Mouse (Mus musculus) G1E (cell line): ENCODE results near the gene Pepd. TPM values are rescaled to one million over a fixed set of nuclear protein-coding genes. Genes with fewer than 3 reads are reported as not detected.

ENCODE experiments used
- ATAC-seq: 2 replicates; pipeline ENCODE4 v1.8.0; 2016; ENCODE audit warnings: mild to moderate bottlenecking; ENCODE audit not compliant: insufficient number of reproducible peaks, poor library complexity, low FRiP score, severe bottlenecking; ENCODE audit errors: extremely low read depth
- DNase-seq: peaks from one replicate; pipeline ENCODE4 v3.0.0; 2012; ENCODE audit warnings: low spot score
- H3K27me3 ChIP-seq: 2 replicates; pipeline ENCODE4 v1.6.1; 2012; ENCODE audit warnings: mild to moderate bottlenecking, low read length, inconsistent platforms; ENCODE audit not compliant: insufficient read depth
- H3K36me3 ChIP-seq: replicated peaks from 2 replicates; pipeline ENCODE3; 2012; ENCODE audit warnings: mild to moderate bottlenecking, inconsistent platforms
- H3K4me1 ChIP-seq: 2 replicates; pipeline ENCODE4 v1.6.1; 2012; ENCODE audit warnings: low read depth, low read length, inconsistent platforms, mixed read lengths; ENCODE audit not compliant: insufficient read depth
- H3K4me3 ChIP-seq: 2 replicates; pipeline ENCODE4 v1.5.1; 2012; ENCODE audit warnings: low read depth, mild to moderate bottlenecking, inconsistent platforms, low read length, moderate library complexity, mixed read lengths
- H3K9me3 ChIP-seq: replicated peaks from 2 replicates; pipeline ENCODE4 v1.6.1; 2012; ENCODE audit warnings: inconsistent platforms
- CTCF ChIP-seq: IDR thresholded peaks from 2 replicates; pipeline ENCODE4 v1.5.1; 2012; ENCODE audit warnings: low read depth, low read length, inconsistent platforms, mixed read lengths
- GATA1 ChIP-seq: IDR thresholded peaks from 2 replicates; pipeline ENCODE4 v1.6.1; 2012; ENCODE audit warnings: borderline replicate concordance, low read length, inconsistent platforms, mixed read lengths
- GATA2 ChIP-seq: IDR thresholded peaks from 2 replicates; pipeline ENCODE4 v1.6.1; 2012; ENCODE audit warnings: low read depth, low read length, inconsistent platforms, borderline replicate concordance
- POLR2AphosphoS5 ChIP-seq: IDR thresholded peaks from 2 replicates; pipeline ENCODE4 v1.6.1; 2012; ENCODE audit warnings: low read depth, low read length, inconsistent platforms; ENCODE audit not compliant: insufficient replicate concordance
- TAL1 ChIP-seq: conservative IDR thresholded peaks from 2 replicates; pipeline ENCODE4 v1.6.1; 2012; ENCODE audit warnings: low read depth, low read length, inconsistent platforms, mixed read lengths
- polyA plus RNA-seq: library from polyadenylated mRNA; stranded (reverse); fragments of >175 nt; gene quantifications from 2 replicates; pipeline ENCODE4 v1.2.3, GENCODE M21; 2012
- total RNA-seq, 2 experiments: library from RNA; stranded (forward) in 1 of 2; stranded (reverse) in 1 of 2; fragments of 200-1000 nt in 1 of 2; fragments of >200 nt in 1 of 2; fragmentation: Nextera tagmentation in 1 of 2; gene quantifications; 2 replicates each; pipeline ENCODE4 v1.2.3; 2014 to 2017

Gene Pepd
- total and polyA plus RNA-seq, 3 experiments = 11.1 to 51.0 (median 12.7) TPM

- no peak for DNase-seq
Observed at GRCm38 (mm10) chr7:34925208-34925607, 13.0 kb downstream of the Pepd start.

DNA sequence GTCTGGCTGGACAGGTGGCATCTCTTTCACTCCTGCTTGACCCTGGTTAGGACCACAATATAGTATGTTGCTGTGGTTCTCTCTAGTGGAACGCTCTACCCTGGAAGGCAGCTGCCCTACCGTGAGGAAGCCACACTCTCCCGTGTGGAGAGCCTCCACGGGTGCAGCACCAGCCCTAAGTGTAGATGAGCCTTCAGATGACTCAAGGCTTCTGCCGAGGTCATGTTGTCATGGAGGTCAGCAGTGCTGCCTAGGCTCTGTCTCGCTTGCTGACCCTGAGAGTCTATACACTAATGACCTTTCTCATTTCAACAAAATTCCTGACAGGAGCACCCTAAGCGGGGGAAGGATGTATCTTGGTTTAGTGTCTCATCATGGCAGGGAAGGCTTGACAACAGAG lies 13.8 kb downstream of the Pepd start:
- ATAC-seq = no peak
- no peaks in the 10 kb centered on the region for H3K27me3 ChIP-seq
- no peak for DNase-seq
- H3K36me3 ChIP-seq = peaks cover 73% of the 10 kb centered on the region
- TF ChIP-seq GATA1 = no peak
- TF ChIP-seq GATA2 = no peak
- no peak for TF ChIP-seq TAL1
- TF ChIP-seq POLR2AphosphoS5 = no peak
- TF ChIP-seq CTCF = no peak
- no peak overlapping the region for H3K4me3 ChIP-seq
- no peaks in the 10 kb centered on the region for H3K9me3 ChIP-seq
- no peaks in the 10 kb centered on the region for H3K4me1 ChIP-seq

More at GRCm38 (mm10) chr7:34925208-34925607, 13.0 kb downstream of the Pepd start:
- H3K36me3 ChIP-seq = peaks cover 71% of the 10 kb centered on the region
- TF ChIP-seq POLR2AphosphoS5 (no peak), GATA2 (no peak), CTCF (no peak), TAL1 (no peak), GATA1 (no peak)
- H3K27me3 ChIP-seq = no peaks in the 10 kb centered on the region
- no peak overlapping the region for H3K4me3 ChIP-seq
- H3K4me1 ChIP-seq = no peaks in the 10 kb centered on the region
- no peaks in the 10 kb centered on the region for H3K9me3 ChIP-seq
- ATAC-seq = no peak

- H3K4me3 ChIP-seq = no peak overlapping the region
- peaks cover 83% of the 10 kb centered on the region for H3K36me3 ChIP-seq
- no peak for DNase-seq
- no peaks in the 10 kb centered on the region for H3K27me3 ChIP-seq
- H3K4me1 ChIP-seq = no peaks in the 10 kb centered on the region
- ATAC-seq = no peak
- TF ChIP-seq CTCF (no peak), POLR2AphosphoS5 (no peak), GATA2 (no peak), TAL1 (no peak), GATA1 (no peak)
- H3K9me3 ChIP-seq = no peaks in the 10 kb centered on the region
Observed at GRCm38 (mm10) chr7:34929614-34930262, 17.6 kb downstream of the Pepd start.

GRCm38 (mm10) chr7:34930263-34930757 lies 18.1 kb downstream of the Pepd start:
- Histone ChIP-seq H3K9me3 (no peaks in the 10 kb centered on the region), H3K4me3 (no peak overlapping the region), H3K27me3 (no peaks in the 10 kb centered on the region), H3K4me1 (no peaks in the 10 kb centered on the region), H3K36me3 (peaks cover 83% of the 10 kb centered on the region)
- DNase-seq = no peak
- ATAC-seq = no peak
- no peak for TF ChIP-seq POLR2AphosphoS5
- TF ChIP-seq TAL1 = no peak
- no peak for TF ChIP-seq GATA2
- TF ChIP-seq GATA1 = no peak
- TF ChIP-seq CTCF = no peak

DNA sequence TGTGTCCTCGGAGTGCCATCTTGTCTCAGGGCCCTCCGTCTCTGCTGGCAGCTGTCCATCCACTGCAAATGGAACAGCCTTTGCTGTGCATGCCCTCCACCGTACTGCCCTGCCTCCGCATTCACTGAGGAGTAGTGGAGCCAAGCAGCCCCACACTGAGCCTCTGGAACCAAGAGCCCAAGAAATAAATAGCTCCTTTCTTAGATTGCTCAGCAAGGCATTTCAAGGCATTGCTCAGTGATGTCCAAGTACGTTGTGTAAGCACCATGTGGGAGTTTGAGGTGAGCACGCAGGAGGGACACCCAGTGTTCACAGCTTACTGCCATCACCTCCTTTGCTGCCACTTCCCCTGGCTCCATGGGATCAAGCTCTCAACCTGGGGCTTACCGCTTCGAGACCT lies 20.5 kb downstream of the Pepd start:
- TF ChIP-seq TAL1 (no peak), GATA1 (no peak), POLR2AphosphoS5 (no peak), GATA2 (no peak), CTCF (no peak)
- no peak overlapping the region for H3K4me3 ChIP-seq
- H3K9me3 ChIP-seq = no peaks in the 10 kb centered on the region; the same call in 1 of the 2 replicates
- peaks cover 87% of the 10 kb centered on the region for H3K36me3 ChIP-seq
- no peak for ATAC-seq
- no peak for DNase-seq
- no peaks in the 10 kb centered on the region for H3K4me1 ChIP-seq
- H3K27me3 ChIP-seq = no peaks in the 10 kb centered on the region

DNA sequence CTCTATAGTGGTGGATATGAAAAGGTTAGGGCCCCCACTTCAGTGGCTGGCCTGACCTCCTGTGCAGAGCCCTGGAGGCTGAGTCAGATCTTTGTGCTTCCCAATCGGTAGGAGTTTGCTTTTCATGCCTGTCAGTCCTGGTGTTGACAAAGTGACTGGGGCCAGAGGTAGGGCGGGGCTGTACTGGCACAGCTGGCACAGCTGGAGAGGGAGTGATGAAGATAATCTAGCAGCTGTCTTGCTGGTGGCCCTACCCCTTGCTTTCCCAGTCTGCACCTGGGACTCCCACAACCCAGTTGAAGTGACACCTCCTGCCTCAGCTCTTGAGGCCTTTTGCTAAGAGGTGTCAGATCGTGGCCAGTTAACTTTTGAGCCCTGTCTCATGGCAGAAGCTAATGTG lies 21.0 kb downstream of the Pepd start:
- DNase-seq (no peak), ATAC-seq (no peak)
- no peaks in the 10 kb centered on the region for H3K27me3 ChIP-seq
- no peak for TF ChIP-seq POLR2AphosphoS5
- no peak for TF ChIP-seq GATA2
- peaks cover 92% of the 10 kb centered on the region for H3K36me3 ChIP-seq
- no peak overlapping the region for H3K4me3 ChIP-seq
- no peaks in the 10 kb centered on the region for H3K4me1 ChIP-seq
- H3K9me3 ChIP-seq = no peaks in the 10 kb centered on the region; the same call in 1 of the 2 replicates
